Mouse (Mus musculus): ENCODE results near the gene Gm13691. TPM values are rescaled to one million over a fixed set of nuclear protein-coding genes. Genes with fewer than 3 reads are reported as not detected.
"Not testable (repeated sequence)": the region's sequence is repeated elsewhere in the genome, so short reads cannot be mapped to it uniquely, and the experiment has no call there.

Gm13691 gene
- polyA plus RNA-seq, 1 experiment from 2014 or later, result not detected

GRCm38 (mm10) chr2:84008913-84009312 is 18.6 kb downstream of the Gm13691 start:
- H3K27me3 ChIP-seq, result no peaks in the 10 kb centered on the region
- no peak overlapping the region for H3K9ac ChIP-seq
- H3K27ac ChIP-seq, result no peak overlapping the region
- no peak overlapping the region for H3K4me3 ChIP-seq
- H3K9me3 ChIP-seq, result no peaks in the 10 kb centered on the region
- WGBS, result 58% methylated on average over 1 of the region's 1 CpGs
- no peaks in the 10 kb centered on the region for H3K36me3 ChIP-seq
- no peaks in the 10 kb centered on the region for H3K4me1 ChIP-seq
- no peak overlapping the region for H3K4me2 ChIP-seq (replicated peaks)
- no peak for ATAC-seq (ENCODE audit: low FRiP score, low read depth)

GRCm38 (mm10) chr2:84009818-84010217 is 19.5 kb downstream of the Gm13691 start:
- H3K4me1 ChIP-seq, result no peaks in the 10 kb centered on the region
- no peak overlapping the region for H3K4me3 ChIP-seq
- H3K9ac ChIP-seq, result no peak overlapping the region
- H3K36me3 ChIP-seq, result no peaks in the 10 kb centered on the region
- no peak overlapping the region for H3K4me2 ChIP-seq (replicated peaks)
- ATAC-seq (ENCODE audit: low FRiP score, low read depth), result no peak
- no peak overlapping the region for H3K27ac ChIP-seq
- whole genome bisulfite sequencing, result 80% methylated on average over 3 of the region's 3 CpGs
- no peaks in the 10 kb centered on the region for H3K27me3 ChIP-seq
- no peaks in the 10 kb centered on the region for H3K9me3 ChIP-seq

- H3K9ac ChIP-seq, result no peak overlapping the region
- no peak for ATAC-seq (ENCODE audit: low FRiP score, low read depth)
- no peak overlapping the region for H3K27ac ChIP-seq
- H3K36me3 ChIP-seq, result no peaks in the 10 kb centered on the region
- H3K4me2 ChIP-seq (replicated peaks), result no peak overlapping the region
- H3K4me3 ChIP-seq, result no peak overlapping the region
- H3K27me3 ChIP-seq, result no peaks in the 10 kb centered on the region
- 58% methylated on average over 6 of the region's 6 CpGs for WGBS
- no peaks in the 10 kb centered on the region for H3K4me1 ChIP-seq
- no peaks in the 10 kb centered on the region for H3K9me3 ChIP-seq
These were observed 24.2 kb downstream of the Gm13691 start for GRCm38 (mm10) chr2:84014572-84014971.

- not testable (repeated sequence) for H3K27me3 ChIP-seq; ATAC-seq (ENCODE audit: low FRiP score, low read depth)
These were observed 25.9 kb downstream of the Gm13691 start for GRCm38 (mm10) chr2:84016291-84016690.

GRCm38 (mm10) chr2:84018330-84018729 is 28.0 kb downstream of the Gm13691 start:
- H3K9ac ChIP-seq, result no peak overlapping the region
- no peaks in the 10 kb centered on the region for H3K36me3 ChIP-seq
- no peak overlapping the region for H3K4me2 ChIP-seq (replicated peaks)
- H3K9me3 ChIP-seq, result no peaks in the 10 kb centered on the region
- H3K4me1 ChIP-seq, result no peaks in the 10 kb centered on the region
- H3K27ac ChIP-seq, result no peak overlapping the region
- ATAC-seq (ENCODE audit: low FRiP score, low read depth), result no peak
- no peaks in the 10 kb centered on the region for H3K27me3 ChIP-seq
- 50% methylated on average over 3 of the region's 3 CpGs for WGBS
- no peak overlapping the region for H3K4me3 ChIP-seq

More at GRCm38 (mm10) chr2:84016291-84016690, 25.9 kb downstream of the Gm13691 start:
- 79% methylated on average over 5 of the region's 5 CpGs for WGBS
- H3K4me1 ChIP-seq; H3K9me3 ChIP-seq; H3K9ac ChIP-seq; H3K4me3 ChIP-seq; H3K27ac ChIP-seq; H3K36me3 ChIP-seq; H3K4me2 ChIP-seq (replicated peaks): not testable (repeated sequence)

GRCm38 (mm10) chr2:84019519-84020305 is 29.4 kb downstream of the Gm13691 start:
- Histone ChIP-seq H3K27ac (no peak overlapping the region), H3K9ac (no peak overlapping the region), H3K4me2 (replicated peaks) (no peak overlapping the region), H3K36me3 (no peaks in the 10 kb centered on the region), H3K27me3 (no peaks in the 10 kb centered on the region), H3K4me1 (no peaks in the 10 kb centered on the region), H3K4me3 (no peak overlapping the region), H3K9me3 (no peaks in the 10 kb centered on the region)
- ATAC-seq (ENCODE audit: low FRiP score, low read depth), result no peak
- WGBS, result 60% methylated on average over 8 of the region's 8 CpGs

GRCm38 (mm10) chr2:84021930-84022329 is 31.6 kb downstream of the Gm13691 start:
- Histone ChIP-seq H3K27ac (no peak overlapping the region), H3K4me2 (replicated peaks) (no peak overlapping the region)
- WGBS, result 88% methylated on average over 2 of the region's 2 CpGs

GRCm38 (mm10) chr2:84022905-84023304 is 32.6 kb downstream of the Gm13691 start:
- H3K9ac ChIP-seq, result no peak overlapping the region
- ATAC-seq (ENCODE audit: low FRiP score, low read depth), result no peak
- no peak overlapping the region for H3K4me2 ChIP-seq (replicated peaks)
- H3K4me3 ChIP-seq, result no peak overlapping the region
- no peaks in the 10 kb centered on the region for H3K4me1 ChIP-seq
- no peaks in the 10 kb centered on the region for H3K36me3 ChIP-seq
- H3K27me3 ChIP-seq, result no peaks in the 10 kb centered on the region
- H3K27ac ChIP-seq, result peak overlapping the region; percentile 10; the same call in 1 of the 2 replicates
- 79% methylated on average over 2 of the region's 2 CpGs for WGBS
- H3K9me3 ChIP-seq, result no peaks in the 10 kb centered on the region

More at GRCm38 (mm10) chr2:84021930-84022329, 31.6 kb downstream of the Gm13691 start:
- H3K9me3 ChIP-seq, result no peaks in the 10 kb centered on the region
- H3K4me3 ChIP-seq, result no peak overlapping the region
- H3K4me1 ChIP-seq, result no peaks in the 10 kb centered on the region
- H3K36me3 ChIP-seq, result no peaks in the 10 kb centered on the region
- no peak overlapping the region for H3K9ac ChIP-seq
- no peaks in the 10 kb centered on the region for H3K27me3 ChIP-seq
- ATAC-seq (ENCODE audit: low FRiP score, low read depth), result no peak

GRCm38 (mm10) chr2:84023319-84023718 is 33.0 kb downstream of the Gm13691 start:
- Histone ChIP-seq H3K4me1 (no peaks in the 10 kb centered on the region), H3K9ac (no peak overlapping the region), H3K4me3 (no peak overlapping the region), H3K4me2 (replicated peaks) (no peak overlapping the region), H3K9me3 (no peaks in the 10 kb centered on the region), H3K27ac (0 out of 2 replicates have a peak overlapping the region, but pooled peaks have one; percentile 10), H3K27me3 (no peaks in the 10 kb centered on the region), H3K36me3 (no peaks in the 10 kb centered on the region)
- WGBS, result 69% methylated on average over 2 of the region's 2 CpGs
- ATAC-seq (ENCODE audit: low FRiP score, low read depth), result no peak; the same call in 1 of the 2 replicates

- 56% methylated on average over 4 of the region's 4 CpGs for WGBS
- ATAC-seq (ENCODE audit: low FRiP score, low read depth), result no peak
- Histone ChIP-seq H3K4me1 (no peaks in the 10 kb centered on the region), H3K9me3 (no peaks in the 10 kb centered on the region), H3K9ac (no peak overlapping the region), H3K4me2 (replicated peaks) (no peak overlapping the region), H3K4me3 (no peak overlapping the region), H3K27ac (no peak overlapping the region), H3K27me3 (no peaks in the 10 kb centered on the region), H3K36me3 (no peaks in the 10 kb centered on the region)
These were observed 34.9 kb downstream of the Gm13691 start for GRCm38 (mm10) chr2:84025217-84025616.

- no peak overlapping the region for H3K4me3 ChIP-seq
- H3K27me3 ChIP-seq, result no peaks in the 10 kb centered on the region
- WGBS, result 76% methylated on average over 2 of the region's 2 CpGs
- no peaks in the 10 kb centered on the region for H3K36me3 ChIP-seq
- ATAC-seq (ENCODE audit: low FRiP score, low read depth), result no peak
- no peak overlapping the region for H3K9ac ChIP-seq
- no peak overlapping the region for H3K4me2 ChIP-seq (replicated peaks)
- no peaks in the 10 kb centered on the region for H3K4me1 ChIP-seq
- no peaks in the 10 kb centered on the region for H3K9me3 ChIP-seq
- H3K27ac ChIP-seq, result no peak overlapping the region
These were observed 42.2 kb downstream of the Gm13691 start for GRCm38 (mm10) chr2:84032505-84032904.

- H3K27me3 ChIP-seq, result no peaks in the 10 kb centered on the region
- no peak overlapping the region for H3K4me3 ChIP-seq
- H3K36me3 ChIP-seq, result no peaks in the 10 kb centered on the region
- H3K4me2 ChIP-seq (replicated peaks), result no peak overlapping the region
- H3K27ac ChIP-seq, result no peak overlapping the region
- ATAC-seq (ENCODE audit: low FRiP score, low read depth), result no peak
- H3K9ac ChIP-seq, result no peak overlapping the region
- 84% methylated on average over 4 of the region's 4 CpGs for WGBS
- H3K4me1 ChIP-seq, result no peaks in the 10 kb centered on the region
- no peaks in the 10 kb centered on the region for H3K9me3 ChIP-seq
These were observed 45.6 kb downstream of the Gm13691 start for GRCm38 (mm10) chr2:84035997-84036396.

GRCm38 (mm10) chr2:84037304-84037703 is 47.0 kb downstream of the Gm13691 start:
- WGBS, result 26% methylated on average over 4 of the region's 4 CpGs
- no peak overlapping the region for H3K4me3 ChIP-seq
- no peaks in the 10 kb centered on the region for H3K36me3 ChIP-seq
- H3K27me3 ChIP-seq, result no peaks in the 10 kb centered on the region
- no peak for ATAC-seq (ENCODE audit: low FRiP score, low read depth)
- H3K27ac ChIP-seq, result no peak overlapping the region
- no peaks in the 10 kb centered on the region for H3K9me3 ChIP-seq
- H3K4me1 ChIP-seq, result no peaks in the 10 kb centered on the region
- no peak overlapping the region for H3K9ac ChIP-seq
- H3K4me2 ChIP-seq (replicated peaks), result no peak overlapping the region

Data from limb, embryonic 13.5 days (tissue).